Mouse (Mus musculus): ENCODE data around the gene Ccr9.
"Not testable (repeated sequence)": the region's sequence is repeated elsewhere in the genome, so short reads cannot be mapped to it uniquely, and the experiment has no call there.

Gene Ccr9

DNA sequence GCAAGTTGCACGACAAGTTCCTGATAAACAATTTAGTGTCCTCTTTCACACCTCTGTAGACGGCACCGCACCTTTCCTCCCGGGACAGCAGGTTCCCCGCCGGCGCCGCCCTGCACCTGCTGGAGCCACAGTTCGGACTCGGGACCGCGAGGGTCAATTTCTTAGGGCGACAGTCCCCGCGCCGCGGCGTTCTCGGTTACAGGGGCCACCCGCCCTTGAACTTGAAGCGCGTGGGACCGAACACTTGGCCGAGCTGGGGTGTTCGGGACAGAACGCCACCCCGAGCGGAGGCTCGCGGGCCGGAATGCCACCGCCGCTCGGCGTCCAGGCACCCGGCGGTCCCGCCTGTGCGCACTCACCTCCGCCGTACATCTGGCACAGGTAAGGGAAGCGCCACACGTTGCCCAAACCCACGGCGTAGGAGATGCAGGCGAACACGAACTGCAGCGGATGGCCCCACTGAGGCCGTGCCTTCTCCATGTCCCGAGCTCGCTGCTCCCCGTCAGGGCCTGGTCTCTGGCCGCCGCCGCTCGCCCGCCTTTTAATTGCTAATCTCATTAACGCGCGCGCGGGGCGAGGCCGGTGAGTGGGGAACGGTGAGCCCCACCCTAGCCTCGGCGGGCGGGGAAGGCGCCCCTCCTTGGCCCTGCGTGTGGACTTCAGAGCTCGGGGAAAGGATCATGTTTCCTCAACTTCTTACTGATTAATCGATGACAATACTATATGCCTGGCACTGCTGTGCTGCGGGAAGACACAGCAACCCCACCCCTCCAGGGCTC lies at the start of gene Ccr9, which contains the start of gene Slc6a20a:
Ccr9 (plus strand) TSS at position 113 of the 779 bp plus-strand sequence.
Slc6a20a (minus strand) TSS at position 559 of the 779 bp plus-strand sequence.
- DNase-seq (ENCODE audit: low read depth, low spot score): peak; percentile 38

DNA sequence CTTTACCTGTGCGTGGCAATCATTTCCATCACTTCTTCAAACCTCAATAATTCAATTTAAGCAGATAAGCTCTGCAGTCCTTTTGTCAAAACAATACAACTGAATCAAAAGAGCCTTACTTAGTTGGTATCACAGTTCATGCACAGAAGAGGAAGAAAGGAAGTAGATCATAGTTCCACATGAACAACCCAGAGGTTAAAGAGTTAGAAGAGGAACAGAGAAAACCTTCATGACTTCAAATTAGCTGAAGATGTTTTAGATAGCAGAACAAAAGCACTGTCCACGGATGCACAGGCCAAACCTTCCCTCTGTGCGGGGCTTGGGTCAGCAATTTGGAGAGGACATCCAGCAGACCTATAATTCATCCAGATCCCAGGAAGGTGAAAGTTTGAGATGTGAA lies 46.6 kb upstream of the Ccr9 start:
- no peak for DNase-seq (ENCODE audit: low read depth, low spot score)

DNA sequence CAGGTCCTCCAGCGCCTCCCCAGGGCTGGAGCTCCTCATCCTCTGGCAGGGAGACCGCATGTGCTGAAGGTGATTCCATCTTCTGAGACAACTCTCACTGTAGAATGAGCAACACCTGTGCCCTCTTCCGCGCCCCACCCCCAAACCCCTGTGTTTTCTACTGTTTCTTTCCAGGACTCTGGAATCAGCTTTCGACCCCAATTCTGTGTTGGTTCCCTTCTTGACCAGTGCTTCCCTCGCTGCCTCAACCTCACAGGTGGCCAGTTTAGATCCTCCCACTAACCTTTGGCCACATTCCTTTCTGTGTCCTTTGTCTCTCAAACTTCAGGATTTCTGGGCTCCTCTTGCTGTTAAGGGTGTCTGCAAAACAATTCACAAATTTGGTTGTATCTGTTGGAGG lies 46.0 kb upstream of the Ccr9 start, which contains the start of gene Slc6a20b:
Slc6a20b (minus strand) TSS at position 285 of the 400 bp plus-strand sequence.
- no peak for DNase-seq (ENCODE audit: low read depth, low spot score)

DNA sequence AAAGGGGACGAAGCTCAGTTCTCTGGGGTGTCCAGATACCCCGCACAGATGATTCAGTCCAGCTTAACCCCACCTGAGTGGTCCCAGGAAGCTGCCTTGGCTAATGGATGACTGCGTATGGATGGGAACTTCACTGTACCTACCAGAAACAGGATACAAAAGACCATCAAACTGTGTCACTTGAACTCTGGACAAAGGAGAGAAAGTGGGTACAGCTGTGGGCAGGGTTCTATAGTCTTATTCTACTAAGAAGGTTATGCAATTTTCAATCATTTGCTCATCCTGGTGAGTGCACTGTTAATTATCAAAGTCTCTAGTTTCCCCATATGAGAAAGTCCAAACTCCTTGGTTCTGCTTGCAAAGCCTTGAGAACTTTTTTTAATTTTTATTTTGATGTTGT lies 45.2 kb upstream of the Ccr9 start:
- no peak for DNase-seq (ENCODE audit: low read depth, low spot score)

DNA sequence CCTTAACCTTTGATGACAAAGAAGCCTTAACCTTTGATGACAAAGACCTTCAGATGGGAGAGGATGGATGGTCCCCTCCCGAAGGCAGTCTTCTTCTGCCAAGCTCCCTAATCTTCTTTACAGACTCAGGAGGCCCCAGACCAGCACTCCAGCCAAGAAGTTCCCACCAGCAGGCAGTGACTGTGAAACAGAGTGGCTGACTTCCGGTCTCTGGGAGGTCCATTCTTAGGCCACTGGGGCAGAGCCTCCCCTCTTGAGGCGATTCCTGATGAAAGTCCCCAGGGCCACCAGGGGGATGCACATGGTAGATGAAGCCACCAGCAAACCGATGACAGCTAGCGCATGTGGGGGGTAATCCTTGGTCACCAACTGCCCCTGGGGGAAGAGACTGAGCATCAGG lies 41.5 kb upstream of the Ccr9 start:
- no peak for DNase-seq (ENCODE audit: low read depth, low spot score)

DNA sequence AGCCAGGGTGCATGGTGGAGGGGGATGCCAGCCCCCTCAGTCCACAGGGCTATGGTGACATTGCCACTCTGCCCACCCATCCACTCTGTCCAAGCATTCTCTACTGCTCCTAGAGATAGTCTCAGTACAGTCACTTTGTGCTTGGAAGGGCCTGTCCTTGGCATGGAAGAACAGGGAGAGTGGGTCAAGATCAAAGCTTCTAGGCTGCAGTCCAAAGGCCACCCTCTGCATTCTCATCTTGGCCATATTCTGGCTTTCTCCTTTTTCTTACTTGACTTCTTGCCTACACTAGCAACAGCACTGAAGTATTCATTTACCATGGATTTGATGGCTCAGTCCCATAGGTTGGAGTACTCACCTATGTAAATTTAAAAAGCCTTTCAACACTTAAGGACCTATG lies 40.0 kb upstream of the Ccr9 start:
- no peak for DNase-seq (ENCODE audit: low read depth, low spot score)

DNA sequence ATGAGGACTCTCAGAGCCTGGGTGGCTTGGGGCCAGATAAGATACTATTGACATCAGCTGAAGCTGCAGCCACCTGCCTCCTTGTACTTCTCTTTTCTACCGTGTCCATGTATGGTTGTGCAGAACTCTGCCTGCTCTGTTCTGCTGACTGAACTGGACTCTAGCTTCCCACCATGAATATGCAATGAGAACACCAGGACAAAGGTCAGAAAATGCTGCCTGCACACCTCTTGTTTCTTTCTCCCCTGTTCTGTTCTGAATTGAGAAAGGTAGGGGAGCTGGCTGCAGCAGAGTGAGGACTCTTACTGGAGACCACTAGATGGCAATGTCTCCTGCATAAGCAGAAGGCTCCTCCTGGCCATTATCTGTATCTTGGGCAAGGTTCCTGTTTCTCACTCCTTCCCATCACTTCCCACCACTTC lies 39.6 kb upstream of the Ccr9 start:
- DNase-seq (ENCODE audit: low read depth, low spot score): peak; percentile 56

DNA sequence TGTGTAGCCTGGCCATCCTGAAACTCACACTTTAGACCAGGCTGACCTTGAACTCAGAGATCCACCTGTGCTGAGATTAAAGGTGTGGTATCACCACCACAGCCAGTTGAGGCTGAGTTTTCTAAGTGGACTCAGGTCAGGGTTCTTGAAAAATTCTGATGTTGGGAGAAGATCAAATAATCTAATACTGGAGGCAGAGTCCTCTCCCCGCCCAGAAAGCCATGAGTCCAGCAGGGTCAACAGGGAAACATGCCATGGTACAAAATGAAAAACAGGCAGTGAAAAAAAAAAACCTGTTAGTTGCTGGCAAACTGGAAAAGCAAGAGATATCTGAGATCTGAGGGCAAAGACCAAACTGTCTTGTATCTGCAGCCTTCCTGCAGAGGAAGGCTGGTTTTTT lies 38.1 kb upstream of the Ccr9 start:
- no peak for DNase-seq (ENCODE audit: low read depth, low spot score)

DNA sequence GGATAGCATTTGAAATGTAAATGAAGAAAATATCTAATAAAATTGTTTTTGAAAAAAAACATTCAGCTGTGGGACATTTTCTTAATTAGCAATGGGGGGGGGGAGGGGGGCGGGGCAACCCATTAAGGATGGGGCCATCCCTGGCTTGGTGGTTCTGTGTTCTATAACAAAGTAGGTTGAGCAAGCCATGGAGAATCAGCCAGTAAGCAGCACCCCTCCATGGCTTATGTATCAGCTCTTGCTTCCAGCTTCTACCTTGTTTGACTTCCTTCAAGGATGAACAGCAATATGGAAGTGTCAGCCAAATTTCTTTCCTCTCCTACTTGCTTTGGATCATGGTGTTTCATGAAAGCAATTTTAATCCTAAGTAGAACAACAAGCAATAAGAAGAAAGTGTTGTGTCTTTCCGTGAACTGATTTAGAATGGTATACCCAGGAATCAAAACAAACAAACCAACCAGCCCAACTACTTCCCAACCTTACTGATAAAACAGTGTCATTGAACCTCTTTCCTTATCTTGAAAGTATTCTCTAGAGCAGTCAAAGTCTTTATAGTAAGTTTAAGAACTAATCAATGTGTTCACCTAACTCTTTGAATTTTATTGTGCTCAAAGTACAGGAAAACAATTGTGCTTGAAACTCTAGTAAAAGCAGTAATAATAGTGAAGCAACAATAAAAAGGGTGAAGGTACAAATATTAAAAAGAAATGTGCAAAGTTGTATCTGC lies 28.3 kb upstream of the Ccr9 start:
- no peak for DNase-seq (ENCODE audit: low read depth, low spot score)

DNA sequence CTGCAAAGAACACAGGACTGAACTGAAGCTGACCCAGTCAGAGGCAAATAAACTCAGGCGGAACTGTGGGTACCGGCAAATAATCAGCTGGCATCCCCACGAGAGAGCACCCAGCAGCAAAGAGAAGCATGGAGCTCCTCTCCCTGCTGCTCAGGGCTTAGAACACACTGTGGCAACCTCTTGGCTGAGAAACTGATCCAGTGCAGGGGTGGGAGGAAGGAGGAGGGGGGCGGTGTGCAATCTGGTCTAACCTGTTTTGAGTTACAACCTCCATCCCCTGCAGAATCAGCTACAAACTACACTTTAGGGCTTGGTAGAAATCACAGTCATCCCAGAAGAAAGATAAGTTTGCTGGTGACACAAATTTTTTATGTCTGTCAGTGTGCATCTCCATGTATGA lies 26.9 kb upstream of the Ccr9 start:
- no peak for DNase-seq (ENCODE audit: low read depth, low spot score)

DNA sequence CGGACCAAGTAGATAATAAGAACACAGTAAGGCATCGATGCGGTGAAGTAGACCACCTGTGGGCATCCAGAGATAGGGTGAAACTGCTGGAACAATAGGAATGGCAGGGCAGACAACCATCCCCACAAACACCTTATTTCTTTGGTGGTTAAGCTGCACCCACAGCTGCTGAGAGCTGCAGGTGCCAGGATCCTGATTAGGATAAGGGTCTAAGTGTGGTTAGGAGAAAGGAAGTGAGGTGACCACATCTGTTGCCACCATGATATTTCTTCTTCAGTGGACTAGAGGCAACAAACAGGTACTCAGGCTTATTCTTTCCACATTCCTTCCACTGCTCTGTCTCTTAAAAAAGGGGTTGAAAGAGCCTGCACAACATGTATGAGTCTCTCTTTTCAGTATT lies 20.8 kb upstream of the Ccr9 start:
- no peak for DNase-seq (ENCODE audit: low read depth, low spot score)

DNA sequence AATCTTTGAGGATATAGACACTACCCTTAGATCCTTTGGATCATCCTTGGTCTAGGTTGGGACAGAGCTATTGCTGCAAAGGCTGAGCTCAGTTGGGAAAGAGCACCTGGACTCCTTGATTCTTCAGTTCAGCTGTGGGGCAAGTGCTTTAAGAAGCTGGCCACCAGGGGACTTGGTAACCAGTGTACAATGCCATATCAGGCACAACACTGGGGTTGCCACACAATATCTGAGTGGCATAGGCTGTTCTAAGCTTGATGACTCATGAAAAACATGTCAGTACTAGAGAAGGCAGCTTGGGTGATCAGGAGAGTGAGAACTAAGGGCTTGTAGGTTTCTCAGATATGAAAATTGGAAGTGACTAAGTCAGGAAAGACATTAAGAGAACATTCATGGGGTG lies 19.3 kb upstream of the Ccr9 start:
- no peak for DNase-seq (ENCODE audit: low read depth, low spot score)

DNA sequence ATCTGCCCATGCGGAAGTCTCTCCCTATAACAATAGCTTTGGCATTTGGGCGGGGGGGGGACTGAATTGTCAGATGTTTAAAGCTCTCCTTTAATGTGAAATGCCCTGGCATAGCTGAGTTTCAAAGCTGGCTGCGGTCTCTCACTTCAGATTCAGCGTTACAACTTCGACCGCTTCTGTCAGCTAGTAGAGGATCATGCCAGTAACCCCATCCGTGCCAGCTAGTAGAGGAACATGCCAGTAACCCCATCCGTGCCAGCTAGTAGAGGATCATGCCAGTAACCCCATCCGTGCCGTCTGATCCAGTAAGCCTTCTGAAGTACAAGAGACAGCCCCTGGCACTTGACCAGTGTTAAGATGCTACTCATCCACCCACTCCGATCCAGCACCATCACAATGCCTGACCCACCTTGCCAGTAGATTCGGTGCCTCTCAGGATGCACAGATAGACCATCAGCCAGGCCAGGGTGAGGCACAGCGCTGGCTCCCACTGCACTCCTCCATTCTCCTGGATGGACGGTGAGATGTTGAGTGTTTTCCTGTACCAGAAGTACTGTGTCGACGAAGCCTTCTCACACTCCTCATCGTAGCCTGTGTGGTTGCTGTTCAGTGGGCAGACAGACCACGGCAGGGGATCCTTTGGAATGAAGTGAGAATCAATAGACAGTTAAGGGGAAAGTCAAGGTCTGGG lies 18.1 kb upstream of the Ccr9 start:
- DNase-seq (ENCODE audit: low read depth, low spot score): not testable (repeated sequence)

DNA sequence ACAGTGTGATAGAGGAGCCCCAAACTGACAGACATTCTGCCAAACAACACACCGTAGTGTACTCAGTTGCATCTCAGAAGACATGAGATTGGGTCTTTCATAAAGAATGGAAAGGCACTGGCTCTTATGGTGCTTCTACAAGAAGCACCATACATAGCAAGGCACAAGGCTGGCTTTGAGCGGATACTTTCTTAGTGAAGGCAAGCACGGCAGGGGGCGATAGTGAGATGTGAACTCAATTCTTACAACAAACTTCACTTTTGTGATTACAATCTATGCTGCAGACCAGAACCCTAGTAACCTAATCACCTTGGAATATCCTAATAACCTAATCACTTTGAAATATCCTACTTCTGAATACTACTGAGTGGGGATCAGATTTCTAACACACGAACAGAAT lies 12.6 kb upstream of the Ccr9 start:
- peak; percentile 83 for DNase-seq (ENCODE audit: low read depth, low spot score)

DNA sequence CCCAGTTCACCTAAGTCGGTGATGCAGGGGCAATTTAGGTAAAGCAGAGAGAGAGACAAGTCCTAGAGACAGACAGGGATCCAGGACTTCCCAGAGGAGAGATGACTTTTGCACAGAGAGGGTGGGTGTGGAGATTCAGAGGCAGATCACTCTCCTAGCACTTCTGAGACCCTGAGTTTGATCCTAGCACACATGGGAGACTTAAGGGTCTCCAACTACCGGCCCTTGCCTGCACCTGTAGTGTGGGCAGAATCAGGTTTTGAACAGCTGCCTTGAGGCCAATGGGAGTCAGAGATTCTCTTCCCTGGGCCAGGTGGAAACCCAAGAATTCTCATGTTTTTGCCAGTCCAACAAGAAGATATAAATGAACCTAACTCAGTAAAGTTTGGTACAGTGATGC lies 959 bp downstream of the Ccr9 start:
- DNase-seq (ENCODE audit: low read depth, low spot score): no peak

DNA sequence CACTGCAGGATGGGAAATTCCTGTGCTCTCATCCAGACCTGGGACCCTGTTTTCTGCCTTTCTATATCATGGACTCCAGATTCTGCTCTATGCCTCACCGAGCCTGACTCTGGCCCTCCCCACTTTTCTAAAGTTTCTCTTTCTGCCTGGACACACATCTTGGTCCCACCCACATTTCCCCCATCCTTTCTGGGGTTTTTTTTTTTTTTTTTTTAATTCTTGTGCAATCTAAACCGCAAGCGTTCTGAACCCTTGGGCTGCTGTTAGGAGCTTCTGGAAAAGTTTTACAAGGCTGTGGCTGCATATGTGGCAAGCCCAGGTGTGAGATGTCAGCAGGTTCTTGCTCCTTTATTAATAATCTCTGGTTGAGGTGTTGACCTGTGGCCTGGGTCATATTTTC lies 5.5 kb downstream of the Ccr9 start:
- no peak for DNase-seq (ENCODE audit: low read depth, low spot score)

DNA sequence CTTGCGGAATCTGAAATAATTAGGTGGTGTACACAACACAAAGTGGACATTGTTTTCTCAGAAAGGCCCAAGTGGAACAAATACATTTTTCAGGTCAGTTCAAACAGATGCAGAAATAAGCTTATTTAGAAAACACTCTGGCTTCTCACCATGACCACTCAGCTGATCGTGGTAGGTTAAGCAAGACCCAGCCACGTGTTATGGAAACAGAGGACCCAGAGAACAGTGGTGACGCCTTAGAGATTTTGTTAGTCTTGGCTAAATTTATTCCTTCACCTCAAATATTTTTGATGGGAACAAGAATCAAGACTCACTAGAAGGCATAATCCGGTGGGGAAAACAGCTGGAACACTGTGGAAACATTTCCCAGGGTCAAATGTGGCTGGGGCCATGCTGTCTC lies 8.0 kb downstream of the Ccr9 start:
- no peak for DNase-seq (ENCODE audit: low read depth, low spot score)

DNA sequence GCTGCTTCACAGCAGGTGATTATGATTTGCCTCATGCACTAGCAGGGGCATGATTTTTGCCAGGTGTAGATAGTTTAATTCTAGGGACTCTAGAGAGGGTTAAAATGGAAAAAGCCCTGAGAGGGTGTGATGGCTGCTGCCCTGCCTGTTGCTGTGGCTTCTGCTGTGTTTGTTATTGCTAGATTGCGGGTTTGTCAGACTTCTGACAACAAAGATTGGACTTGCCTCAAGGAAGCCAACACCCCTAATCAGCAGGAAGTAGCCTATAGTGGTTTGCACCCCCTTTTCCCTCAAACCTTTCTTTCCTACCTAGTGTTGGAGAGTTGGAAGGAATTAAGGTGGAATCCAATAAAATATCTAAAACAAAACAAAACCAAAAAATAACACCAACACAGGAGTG lies 10.0 kb downstream of the Ccr9 start:
- no peak for DNase-seq (ENCODE audit: low read depth, low spot score)

DNA sequence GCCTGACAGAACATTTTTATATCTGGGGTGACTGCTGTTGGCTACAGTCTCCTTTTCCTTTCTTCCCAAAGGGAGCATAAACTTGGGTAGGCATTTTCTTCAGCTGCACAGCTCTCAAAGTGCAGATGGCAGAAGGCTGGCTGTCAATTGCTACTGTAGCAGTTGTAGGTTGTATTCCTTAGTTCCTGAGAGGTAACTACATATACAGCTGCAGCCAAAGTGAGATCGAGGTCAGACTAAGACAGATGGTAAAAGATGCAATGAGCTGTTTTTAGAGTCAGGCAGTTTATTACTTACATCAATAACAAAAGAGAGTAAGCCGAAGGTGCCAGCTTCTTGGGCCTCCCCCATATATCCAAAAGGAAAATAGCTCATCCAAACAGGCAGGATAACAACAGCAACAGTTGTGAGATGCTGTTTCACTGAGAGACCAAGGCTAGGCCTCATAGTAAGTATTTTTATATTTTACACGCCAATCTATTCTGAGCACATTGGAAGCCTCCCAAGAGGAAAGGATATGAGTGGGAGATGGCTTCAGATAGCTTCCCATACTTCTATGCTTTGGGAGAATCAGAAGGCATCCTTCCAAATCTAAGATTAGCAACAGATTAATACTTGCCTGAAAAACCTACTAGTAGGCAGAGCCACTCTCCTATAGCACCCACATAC lies 17.5 kb downstream of the Ccr9 start:
- DNase-seq (ENCODE audit: low read depth, low spot score): no peak

DNA sequence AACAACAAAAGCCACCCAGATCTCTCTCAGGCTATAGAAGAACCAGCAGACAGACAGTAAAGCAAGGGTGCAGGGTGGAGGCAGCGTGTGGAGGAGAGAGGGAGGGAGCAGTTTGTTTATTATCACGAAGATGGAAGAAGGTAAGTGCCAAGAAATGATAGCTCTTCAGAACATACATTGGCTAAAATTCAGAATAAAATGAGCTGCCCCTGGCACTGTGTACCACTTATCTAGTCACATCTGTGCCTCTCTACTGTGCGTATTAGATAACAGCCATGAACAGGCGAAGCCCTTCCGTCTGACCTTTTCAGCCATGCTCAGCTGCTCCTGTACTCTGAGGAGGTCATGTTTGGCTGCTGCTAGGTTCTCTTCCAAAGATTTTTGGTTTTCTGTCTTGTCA lies 23.6 kb downstream of the Ccr9 start:
- DNase-seq (ENCODE audit: low read depth, low spot score): no peak

DNA sequence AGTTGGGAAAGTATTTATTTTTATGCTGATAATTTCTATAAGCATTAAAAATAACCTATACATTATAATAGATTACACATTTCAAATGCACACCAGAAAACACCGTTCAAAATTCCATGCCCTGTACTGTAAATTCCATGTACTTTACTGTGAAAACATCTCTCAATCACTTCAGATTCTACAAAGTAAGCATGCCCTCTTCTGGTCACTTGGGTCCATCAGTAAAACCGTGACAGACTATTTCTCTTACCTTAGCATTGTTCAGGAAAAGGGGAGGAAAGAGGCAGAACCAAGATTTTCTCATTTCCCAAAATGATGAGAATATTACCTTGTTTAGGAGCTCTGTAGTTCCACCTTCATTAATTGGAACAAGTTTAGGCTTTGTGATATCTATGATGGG lies 31.0 kb downstream of the Ccr9 start:
- no peak for DNase-seq (ENCODE audit: low read depth, low spot score)

DNA sequence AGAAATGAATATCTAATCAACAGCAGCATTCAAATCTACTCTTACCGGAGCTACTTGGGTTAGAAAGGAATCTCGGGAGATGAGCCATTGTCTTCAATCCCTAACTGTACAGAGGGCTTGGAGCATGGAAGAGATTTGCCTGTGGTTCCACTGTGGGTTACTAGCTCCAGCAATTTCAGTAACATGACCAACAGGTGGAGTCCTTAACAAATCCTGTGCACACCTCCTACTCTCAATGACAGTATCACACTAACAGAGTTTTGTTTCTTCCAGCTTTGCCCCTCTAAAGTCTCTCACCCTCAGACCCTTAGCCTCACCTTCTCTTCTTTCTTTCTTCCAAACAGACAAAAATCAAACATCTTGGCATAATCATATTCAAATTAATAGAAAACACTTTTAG lies 34.9 kb downstream of the Ccr9 start:
- DNase-seq (ENCODE audit: low read depth, low spot score): peak; percentile 53

Measured in CD4-positive, CD25-positive, alpha-beta regulatory T cell, adult 2 months (primary cell).